Mouse (Mus musculus) E14TG2a.4 (cell line): Measurements from ENCODE around the gene Gfod2.
A peak's percentile ranks its signal among the peaks of the same experiment; 100 is the strongest.

Source experiments
- H3K27me3 ChIP-seq: 2 replicates; pipeline ENCODE4 v1.6.1; 2014; ENCODE audit warnings: low read length, control low read depth; ENCODE audit not compliant: insufficient read depth
- H3K36me3 ChIP-seq: 2 replicates; pipeline ENCODE4 v1.6.1; 2014; ENCODE audit warnings: low read length, control low read depth; ENCODE audit not compliant: insufficient read depth
- H3K4me1 ChIP-seq: replicated peaks from 2 replicates; pipeline ENCODE4 v1.6.1; 2014; ENCODE audit warnings: low read depth, low read length, control low read depth
- H3K4me3 ChIP-seq: replicated peaks from 2 replicates; pipeline ENCODE4 v1.5.1; 2014; ENCODE audit warnings: mild to moderate bottlenecking, low read length
- H3K9me3 ChIP-seq: 2 replicates; pipeline ENCODE4 v1.6.1; 2014; ENCODE audit warnings: low read length, control low read depth
- CTCF ChIP-seq: conservative IDR thresholded peaks from 2 replicates; pipeline ENCODE4 v1.5.1; 2014; ENCODE audit warnings: low read length
- NANOG ChIP-seq: IDR thresholded peaks from 2 replicates; pipeline ENCODE4 v1.6.1; 2014; ENCODE audit warnings: borderline replicate concordance, low read length, mixed read lengths
- POU5F1 ChIP-seq: IDR thresholded peaks from 2 replicates; pipeline ENCODE4 v1.6.1; 2014; ENCODE audit warnings: low read length, borderline replicate concordance

The Gfod2 gene

DNA sequence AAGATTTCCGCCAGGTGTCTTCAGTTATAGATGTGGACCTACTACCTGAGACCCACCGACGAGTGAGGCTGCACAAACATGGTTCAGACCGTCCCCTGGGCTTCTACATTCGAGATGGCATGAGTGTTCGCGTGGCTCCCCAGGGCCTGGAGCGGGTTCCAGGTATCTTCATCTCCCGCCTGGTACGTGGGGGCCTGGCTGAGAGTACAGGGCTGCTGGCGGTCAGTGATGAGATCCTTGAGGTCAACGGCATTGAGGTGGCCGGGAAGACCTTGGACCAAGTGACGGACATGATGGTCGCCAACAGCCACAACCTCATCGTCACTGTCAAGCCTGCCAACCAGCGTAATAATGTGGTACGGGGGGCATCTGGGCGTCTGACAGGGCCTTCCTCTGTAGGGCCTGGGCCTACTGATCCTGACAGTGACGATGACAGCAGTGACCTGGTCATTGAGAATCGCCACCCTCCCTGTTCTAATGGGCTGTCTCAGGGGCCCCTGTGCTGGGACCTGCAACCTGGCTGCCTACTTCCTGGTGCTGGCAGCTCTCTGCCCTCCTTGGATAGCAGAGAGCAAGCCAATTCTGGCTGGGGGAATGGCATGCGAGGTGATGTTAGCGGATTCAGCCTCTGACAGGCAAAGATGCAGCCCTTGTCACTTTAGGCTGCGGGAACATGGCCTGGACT, 55.6 kb downstream of the Gfod2 start:
- TF ChIP-seq CTCF (no peak), POU5F1 (no peak), NANOG (no peak)
- Histone ChIP-seq H3K4me1 (peaks cover 66% of the 10 kb centered on the region), H3K27me3 (peaks cover 6% of the 10 kb centered on the region; the same call in 1 of the 2 replicates), H3K4me3 (0 out of 2 replicates have a peak overlapping the region, but pooled peaks have one; percentile 93), H3K9me3 (no peaks in the 10 kb centered on the region), H3K36me3 (peaks cover 53% of the 10 kb centered on the region)

DNA sequence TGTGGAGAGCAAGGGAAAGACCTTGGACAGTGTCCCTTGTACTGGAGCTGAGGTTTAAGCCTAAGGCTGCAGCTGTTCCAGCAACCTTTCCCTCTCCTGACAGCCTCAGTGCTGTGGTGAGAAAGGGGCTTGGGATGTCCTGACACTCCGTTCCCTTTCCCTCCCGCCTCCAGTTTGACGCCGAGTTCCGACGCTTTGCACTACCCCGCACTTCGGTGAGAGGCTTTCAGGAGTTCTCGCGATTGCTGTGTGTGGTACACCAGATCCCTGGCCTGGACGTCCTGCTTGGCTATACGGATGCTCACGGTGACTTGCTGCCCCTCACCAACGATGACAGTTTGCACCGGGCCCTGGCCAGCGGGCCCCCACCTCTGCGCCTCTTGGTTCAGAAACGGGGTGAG, 56.5 kb downstream of the Gfod2 start:
- TF ChIP-seq POU5F1 (no peak), NANOG (no peak), CTCF (no peak)
- Histone ChIP-seq H3K4me1 (peaks cover 65% of the 10 kb centered on the region), H3K9me3 (no peaks in the 10 kb centered on the region), H3K36me3 (peaks cover 61% of the 10 kb centered on the region), H3K4me3 (peak overlapping the region; percentile 93), H3K27me3 (peaks cover 9% of the 10 kb centered on the region; the same call in 1 of the 2 replicates)

DNA sequence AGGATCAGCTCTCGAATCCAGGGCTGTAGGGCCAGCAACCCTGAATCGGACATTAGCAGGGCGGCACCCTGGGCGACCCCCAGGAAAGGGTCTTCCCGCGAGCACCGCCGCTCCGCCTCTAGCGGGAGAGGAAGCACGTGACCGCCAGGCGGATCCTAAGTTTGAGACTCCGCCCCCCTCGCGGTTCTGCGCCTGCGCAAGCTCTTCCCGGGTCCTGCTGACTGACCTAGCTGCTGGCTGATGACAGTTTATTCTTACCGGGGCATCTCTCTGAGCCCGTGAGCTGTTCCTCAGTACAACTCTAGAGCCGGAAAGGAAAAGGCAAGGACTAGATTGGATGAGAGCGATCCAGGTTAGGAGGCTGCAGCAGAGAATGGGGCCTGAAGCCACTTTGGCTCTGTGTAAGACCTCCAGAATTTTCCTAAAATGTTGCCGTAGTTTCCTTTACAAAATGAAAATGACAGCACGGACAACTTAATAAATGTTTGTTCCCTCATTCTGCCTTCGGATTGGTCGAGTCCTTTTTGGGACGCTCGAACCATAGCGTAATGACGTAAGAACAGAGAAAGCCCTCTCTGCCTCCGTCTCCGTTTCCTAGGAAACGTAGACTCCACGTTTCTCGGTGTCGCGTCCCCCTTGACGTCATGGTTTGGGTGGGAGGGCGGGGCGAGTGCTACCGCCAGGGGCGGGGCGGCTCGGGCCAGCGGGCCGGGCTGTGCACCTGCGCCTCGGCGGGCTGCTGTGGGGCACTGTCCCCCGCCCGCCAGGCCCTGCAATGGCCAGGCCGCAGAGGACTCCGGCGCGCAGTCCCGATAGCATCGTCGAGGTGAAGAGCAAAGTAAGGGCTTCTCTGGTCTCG, 57.3 kb downstream of the Gfod2 start, which contains the start of the genes Acd and Pard6a:
Gene Acd, minus strand, starts transcription at position 137 of the 859 bp plus-strand sequence.
Gene Pard6a, plus strand, starts transcription at position 183 of the 859 bp plus-strand sequence.
- peaks cover 65% of the 10 kb centered on the region for H3K36me3 ChIP-seq
- peaks cover 57% of the 10 kb centered on the region for H3K4me1 ChIP-seq
- H3K27me3 ChIP-seq, result peaks cover 15% of the 10 kb centered on the region; the same call in 1 of the 2 replicates
- no peaks in the 10 kb centered on the region for H3K9me3 ChIP-seq
- TF ChIP-seq POU5F1, result no peak
- TF ChIP-seq CTCF, result no peak
- TF ChIP-seq NANOG, result no peak
- peak within 1 kb of the TSS; percentile 93 for H3K4me3 ChIP-seq

DNA sequence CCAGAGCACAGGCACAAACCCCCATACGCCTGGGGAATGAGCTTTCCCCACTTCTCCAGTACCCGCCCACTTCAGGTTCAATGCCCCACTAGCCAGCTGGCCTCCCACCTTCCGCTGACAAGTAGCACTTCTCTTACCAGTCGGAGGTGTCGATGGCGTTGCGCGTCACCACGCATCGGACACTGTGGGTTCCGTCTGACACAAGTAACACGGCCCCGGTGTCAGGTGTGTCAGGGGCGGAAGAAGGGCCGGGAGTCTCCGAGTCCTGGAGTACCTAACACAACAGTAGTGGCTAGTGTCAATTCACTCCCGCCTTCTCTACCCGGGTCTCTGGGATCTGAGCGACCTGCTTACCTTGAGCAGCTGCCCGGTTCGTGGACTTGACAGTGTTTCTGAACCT, 57.9 kb downstream of the Gfod2 start:
- peaks cover 57% of the 10 kb centered on the region for H3K4me1 ChIP-seq
- TF ChIP-seq NANOG, result no peak
- TF ChIP-seq CTCF, result no peak
- no peak for TF ChIP-seq POU5F1
- H3K9me3 ChIP-seq, result no peaks in the 10 kb centered on the region
- peak overlapping the region; percentile 93 for H3K4me3 ChIP-seq
- peaks cover 66% of the 10 kb centered on the region for H3K36me3 ChIP-seq
- H3K27me3 ChIP-seq, result peaks cover 20% of the 10 kb centered on the region

GRCm38 (mm10) chr8:105699488-105700215, 58.8 kb downstream of the Gfod2 start:
- peaks cover 29% of the 10 kb centered on the region for H3K27me3 ChIP-seq
- H3K4me1 ChIP-seq, result peaks cover 59% of the 10 kb centered on the region
- peaks cover 64% of the 10 kb centered on the region for H3K36me3 ChIP-seq
- no peaks in the 10 kb centered on the region for H3K9me3 ChIP-seq
- H3K4me3 ChIP-seq, result peak overlapping the region; percentile 93
- TF ChIP-seq CTCF (no peak), POU5F1 (no peak), NANOG (no peak)

- peaks cover 56% of the 10 kb centered on the region for H3K4me1 ChIP-seq
- peaks cover 37% of the 10 kb centered on the region for H3K27me3 ChIP-seq
- H3K9me3 ChIP-seq, result no peaks in the 10 kb centered on the region
- H3K36me3 ChIP-seq, result peaks cover 56% of the 10 kb centered on the region
- H3K4me3 ChIP-seq, result no peak overlapping the region
- TF ChIP-seq NANOG (no peak), CTCF (no peak)
These were observed 59.7 kb downstream of the Gfod2 start for GRCm38 (mm10) chr8:105698734-105699133.

DNA sequence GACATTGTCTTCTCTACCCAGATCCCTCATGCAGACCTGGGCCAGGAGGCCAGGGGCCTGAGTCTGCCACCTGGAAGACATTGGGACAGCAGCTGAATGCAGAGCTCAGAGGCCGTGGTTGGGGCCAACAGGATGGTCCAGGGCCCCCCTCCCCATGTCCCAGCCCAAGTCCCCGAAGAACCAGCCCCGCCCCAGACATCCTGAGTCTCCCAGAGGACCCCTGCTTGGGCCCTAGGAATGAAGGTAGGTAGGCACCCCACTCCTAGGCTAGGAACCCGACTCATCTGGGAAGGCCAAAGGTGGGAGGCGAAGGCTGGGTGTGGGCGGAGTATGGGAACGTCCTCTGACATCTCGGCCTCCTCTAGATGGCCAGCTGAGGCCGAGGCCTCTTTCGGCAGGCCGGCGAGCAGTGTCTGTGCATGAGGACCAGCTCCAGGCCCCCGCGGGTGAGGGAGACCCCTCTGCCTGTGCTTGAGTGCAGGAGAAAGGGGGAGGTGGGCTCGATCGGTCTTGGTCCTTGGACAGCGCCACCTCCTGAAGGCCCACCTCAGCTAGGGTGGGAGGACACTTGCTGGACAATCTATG, 61.2 kb downstream of the Gfod2 start:
- H3K36me3 ChIP-seq, result peaks cover 51% of the 10 kb centered on the region
- TF ChIP-seq NANOG (no peak), CTCF (no peak)
- H3K27me3 ChIP-seq, result peaks cover 49% of the 10 kb centered on the region
- H3K9me3 ChIP-seq, result peaks cover 7% of the 10 kb centered on the region; the same call in 1 of the 2 replicates
- peaks cover 46% of the 10 kb centered on the region for H3K4me1 ChIP-seq
- no peak overlapping the region for H3K4me3 ChIP-seq
